Mouse (Mus musculus) testis, adult 2 months (tissue): ENCODE measurements around the gene Rps3.

Source experiments
- CTCF ChIP-seq: fragments of 200-500 bp; IDR thresholded peaks from 2 replicates; pipeline ENCODE4 v1.5.1; 2012; ENCODE audit warnings: low read depth, mild to moderate bottlenecking, inconsistent platforms, low read length, moderate library complexity; ENCODE audit not compliant: control insufficient read depth, insufficient read depth, insufficient replicate concordance
- POLR2A ChIP-seq: fragments of 200-500 bp; IDR thresholded peaks from 2 replicates; pipeline ENCODE4 v1.6.1; 2012; ENCODE audit warnings: low read depth, mild to moderate bottlenecking, inconsistent platforms, low read length, moderate library complexity; ENCODE audit not compliant: control insufficient read depth

- TF ChIP-seq CTCF = no peak
- TF ChIP-seq POLR2A = no peak
Measured at GRCm38 (mm10) chr7:99459888-99460652, 23.5 kb downstream of the Rps3 start.
